Mouse (Mus musculus) layer of hippocampus, adult 2 months (tissue): ENCODE measurements at regions not wholly inside any gene's neighbourhood (a gene's known extent, or its start where the extent isn't known, plus 50 kb on each side); places are given as distances from the start of the nearest gene placed in this dataset.

Experiments used
- DNase-seq, 2 experiments: peaks; one replicate each; pipeline ENCODE4 v3.0.0; 2022; ENCODE audit warnings: low spot score in 2 of 2
- H3K27ac ChIP-seq: fragments of 200-600 bp; 2 replicates; pipeline ENCODE4 v1.8.1; 2022
- H3K4me3 ChIP-seq: fragments of 200-600 bp; 2 replicates; pipeline ENCODE4 v1.8.1; 2022; ENCODE audit warnings: mild to moderate bottlenecking
- CTCF ChIP-seq: fragments of 200-600 bp; conservative IDR thresholded peaks from 2 replicates; pipeline ENCODE4 v1.8.1; 2022; ENCODE audit warnings: antibody characterized with exemption, mild to moderate bottlenecking, moderate library complexity

DNA sequence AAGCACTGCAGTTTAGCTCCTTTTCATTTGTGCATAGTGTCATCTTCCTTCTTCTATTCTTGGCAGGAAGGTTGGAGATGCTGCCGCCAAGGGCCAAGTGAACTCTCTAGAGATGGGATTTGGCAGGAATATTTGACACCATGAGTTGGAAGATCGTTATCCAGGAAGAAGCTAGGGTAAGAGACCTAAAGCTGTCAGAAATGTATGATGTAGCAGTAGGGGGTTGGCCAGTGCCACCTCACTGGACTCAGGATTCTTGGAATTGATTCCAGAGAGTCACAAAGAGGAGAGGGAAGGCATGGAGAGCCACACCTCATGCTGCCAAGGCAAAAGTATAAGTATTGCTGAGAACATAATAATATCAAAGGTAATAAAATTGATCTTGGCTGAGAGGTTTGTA is 2835.8 kb upstream of the Lrrc6 start:
- DNase-seq, result no peak
- no peak overlapping the region for H3K4me3 ChIP-seq
- H3K27ac ChIP-seq, result no peak overlapping the region
- no peak for TF ChIP-seq CTCF

DNA sequence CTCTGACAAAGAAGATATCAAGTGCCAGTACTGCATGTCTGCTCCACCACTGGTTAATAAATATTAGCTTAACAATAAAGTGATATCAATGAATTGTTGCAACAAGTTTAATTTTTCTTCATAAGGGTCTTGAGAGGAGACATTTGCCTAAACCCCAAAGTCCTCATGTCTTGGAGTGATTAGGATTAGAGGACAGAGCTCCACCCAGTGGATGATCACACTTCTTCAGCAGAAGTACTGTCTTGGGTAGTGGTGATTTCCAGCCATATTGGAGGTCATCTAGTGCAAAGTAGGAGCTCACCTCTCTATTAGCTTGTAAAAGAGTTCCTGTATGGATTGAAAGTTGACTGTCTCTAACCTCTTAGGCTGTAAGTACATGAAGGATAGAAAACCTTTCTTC is 2825.8 kb upstream of the Lrrc6 start:
- H3K27ac ChIP-seq, result no peak overlapping the region
- peak; percentile 69 for TF ChIP-seq CTCF
- no peak overlapping the region for H3K4me3 ChIP-seq
- DNase-seq, result no peak

DNA sequence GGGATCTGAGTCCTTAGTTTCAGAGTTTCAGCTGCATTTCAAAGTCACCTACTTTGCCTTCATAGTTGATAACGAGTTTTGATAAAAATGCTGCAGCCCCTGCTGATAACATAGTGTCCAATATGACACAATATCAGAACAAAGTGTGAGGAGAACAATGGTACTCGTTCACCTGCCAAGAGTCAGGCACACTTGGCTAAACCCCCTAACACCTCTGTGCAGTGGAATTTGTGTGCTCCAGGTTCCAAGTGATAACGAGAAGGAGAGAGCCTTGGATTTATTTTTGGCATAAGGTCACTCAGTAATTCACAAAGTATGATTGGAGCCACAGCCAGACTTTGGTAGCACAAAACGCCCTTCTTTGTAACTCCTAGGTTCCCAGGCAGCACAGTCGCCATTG is 2802.4 kb upstream of the Lrrc6 start:
- DNase-seq, result no peak
- H3K4me3 ChIP-seq, result no peak overlapping the region
- H3K27ac ChIP-seq, result no peak overlapping the region
- no peak for TF ChIP-seq CTCF

DNA sequence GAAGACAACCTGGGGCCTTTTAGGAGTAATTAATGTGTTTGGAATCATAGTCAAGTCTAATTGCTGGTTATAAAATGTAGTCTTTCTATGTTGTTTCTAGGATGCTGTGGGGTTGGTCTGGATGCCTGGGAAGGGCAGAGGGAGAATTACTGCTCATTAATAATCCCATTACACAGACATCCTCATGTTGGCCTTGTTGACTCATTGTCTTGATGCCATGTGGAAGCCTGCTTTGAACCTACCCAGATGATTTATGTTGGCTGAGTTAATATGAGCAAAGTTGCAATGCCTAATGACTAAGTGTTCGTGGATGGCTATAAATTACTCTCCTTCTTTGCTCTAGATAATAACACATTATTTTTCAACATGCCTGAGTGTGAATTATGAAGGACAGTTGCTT is 2790.6 kb upstream of the Lrrc6 start:
- DNase-seq, result no peak
- H3K4me3 ChIP-seq, result no peak overlapping the region
- TF ChIP-seq CTCF, result no peak
- no peak overlapping the region for H3K27ac ChIP-seq

DNA sequence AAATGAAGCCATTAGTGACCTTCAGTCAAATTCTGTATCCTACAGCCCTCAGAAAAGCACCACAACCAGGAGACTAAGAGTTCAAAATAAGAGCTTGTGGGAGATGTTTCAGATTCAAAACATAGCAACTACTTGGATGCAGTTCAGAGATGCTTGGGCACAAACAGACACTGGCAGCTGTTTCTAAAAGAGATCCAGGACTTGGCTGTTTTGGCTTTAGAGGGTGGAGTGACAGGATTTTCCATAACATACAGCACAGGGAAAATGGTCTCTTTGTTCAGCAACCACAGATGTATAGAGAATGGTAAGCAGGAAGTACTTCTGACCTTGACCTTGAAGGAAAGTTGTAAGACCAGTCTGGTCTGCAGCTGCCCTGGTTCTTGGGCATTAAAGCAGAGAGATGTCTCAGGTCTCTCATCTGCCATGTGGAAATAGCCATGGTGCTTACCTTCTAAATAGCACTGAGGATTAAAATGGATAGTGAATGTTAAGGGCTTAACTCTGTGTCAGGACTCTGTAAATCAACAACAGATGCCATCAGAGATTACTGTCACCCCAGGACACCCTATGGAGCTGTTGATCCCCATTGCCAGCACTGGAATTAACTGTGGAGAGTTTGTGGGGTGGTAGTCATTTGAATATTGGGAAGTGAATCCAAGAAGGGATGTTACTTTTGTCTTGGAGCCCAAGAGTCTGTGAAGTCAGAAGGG is 2775.0 kb upstream of the Lrrc6 start:
- Histone ChIP-seq H3K4me3 (no peak overlapping the region), H3K27ac (no peak overlapping the region)
- TF ChIP-seq CTCF, result no peak
- DNase-seq, result peak in 1 of 2 experiments; percentile 26

DNA sequence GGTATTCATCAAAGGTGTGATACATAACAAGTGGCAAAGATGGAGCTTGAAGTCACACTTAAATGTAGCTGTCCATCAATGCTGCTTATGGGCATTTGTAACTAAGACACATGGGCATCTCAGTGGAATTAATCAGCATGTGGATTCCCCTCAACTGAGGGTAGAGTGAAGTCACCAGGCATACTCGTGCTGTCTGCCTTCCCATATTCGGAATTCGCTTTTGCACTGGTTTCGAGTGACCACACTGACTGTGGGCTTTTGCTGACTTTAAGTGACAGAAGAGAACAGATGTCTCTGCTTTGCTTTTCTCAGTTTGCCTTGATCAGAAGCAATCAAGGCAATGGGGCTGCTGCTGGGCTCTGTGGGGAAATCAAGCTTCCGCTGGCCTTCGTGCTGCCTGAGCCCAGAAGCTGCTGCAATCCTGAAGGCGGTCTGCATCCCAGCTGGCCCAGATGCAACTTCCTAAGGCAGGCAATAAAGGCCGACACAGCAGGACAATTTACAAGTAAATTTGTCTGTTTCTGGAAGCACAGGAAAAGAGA is 2773.6 kb upstream of the Lrrc6 start:
- Histone ChIP-seq H3K27ac (no peak overlapping the region), H3K4me3 (no peak overlapping the region)
- no peak for DNase-seq
- no peak for TF ChIP-seq CTCF

DNA sequence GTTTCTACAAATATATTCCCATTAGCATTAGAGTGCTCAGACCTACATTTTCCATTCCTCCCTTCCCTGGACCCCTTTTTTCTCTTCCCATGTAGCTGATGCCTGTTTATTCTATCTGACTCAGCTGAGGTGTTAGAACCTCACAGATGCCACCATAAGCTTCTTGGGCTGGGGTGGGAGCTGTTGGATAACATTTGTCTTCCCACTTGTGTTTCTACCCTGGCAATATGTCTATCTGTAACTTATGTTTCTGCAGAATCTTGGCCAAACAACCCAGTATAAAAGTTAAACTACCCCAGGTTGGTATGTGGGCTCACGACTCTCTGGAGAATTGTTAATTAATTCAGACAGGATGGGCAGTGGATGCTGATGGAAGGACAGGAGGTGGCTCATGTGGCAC is 2772.8 kb upstream of the Lrrc6 start:
- TF ChIP-seq CTCF, result no peak
- DNase-seq, result no peak
- H3K4me3 ChIP-seq, result no peak overlapping the region
- no peak overlapping the region for H3K27ac ChIP-seq

DNA sequence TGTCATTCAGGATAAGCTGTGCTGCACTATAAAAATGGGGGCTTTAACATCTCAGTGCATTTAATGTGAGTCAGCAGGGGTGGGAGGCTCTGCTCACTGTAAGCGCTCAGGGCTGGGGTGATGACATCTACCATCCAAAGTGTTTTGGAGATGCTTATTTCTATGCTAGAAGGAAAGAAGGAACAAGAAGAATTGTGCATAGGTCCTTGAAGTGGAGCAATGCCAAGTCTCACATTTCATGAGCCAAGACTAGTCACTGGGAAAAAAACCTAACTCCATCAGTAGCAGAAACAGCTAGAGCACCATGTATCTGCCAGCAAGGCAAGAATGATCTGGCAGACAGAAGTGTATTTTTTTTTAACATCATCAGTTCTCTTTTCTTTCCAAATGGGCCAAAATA is 2761.2 kb upstream of the Lrrc6 start:
- peak in 1 of 2 experiments; percentile 21 for DNase-seq
- Histone ChIP-seq H3K27ac (no peak overlapping the region), H3K4me3 (no peak overlapping the region)
- TF ChIP-seq CTCF, result no peak

DNA sequence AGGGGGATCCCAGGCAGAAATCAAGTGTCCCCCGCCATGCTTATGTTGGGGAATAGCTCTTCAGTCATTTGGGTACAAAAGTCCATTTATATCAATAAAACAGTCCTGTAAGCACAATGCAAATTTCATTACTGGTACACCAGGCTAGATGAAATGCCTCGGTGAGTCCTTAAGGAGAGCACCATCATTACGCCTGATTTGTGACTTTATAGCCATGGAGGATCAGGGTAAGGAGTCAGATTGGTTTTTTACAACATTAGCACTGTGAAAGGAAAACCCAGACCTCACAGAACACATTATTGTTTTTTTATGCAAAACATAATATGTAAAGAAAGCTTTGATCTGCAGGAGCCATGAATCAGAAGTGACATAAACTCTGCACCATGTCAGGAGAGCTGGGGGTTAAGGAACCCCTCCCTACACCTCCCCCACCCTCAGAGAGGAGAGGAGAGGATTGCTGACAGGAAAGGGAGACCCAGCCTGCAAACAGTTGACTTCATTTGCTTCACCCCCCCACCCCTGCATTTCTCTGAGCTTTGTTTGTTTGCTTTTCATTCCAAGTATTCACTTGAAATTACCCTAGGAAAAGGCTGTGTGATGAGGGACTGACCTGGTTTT is 2756.6 kb upstream of the Lrrc6 start:
- no peak overlapping the region for H3K4me3 ChIP-seq
- DNase-seq, result no peak
- TF ChIP-seq CTCF, result no peak
- H3K27ac ChIP-seq, result no peak overlapping the region

DNA sequence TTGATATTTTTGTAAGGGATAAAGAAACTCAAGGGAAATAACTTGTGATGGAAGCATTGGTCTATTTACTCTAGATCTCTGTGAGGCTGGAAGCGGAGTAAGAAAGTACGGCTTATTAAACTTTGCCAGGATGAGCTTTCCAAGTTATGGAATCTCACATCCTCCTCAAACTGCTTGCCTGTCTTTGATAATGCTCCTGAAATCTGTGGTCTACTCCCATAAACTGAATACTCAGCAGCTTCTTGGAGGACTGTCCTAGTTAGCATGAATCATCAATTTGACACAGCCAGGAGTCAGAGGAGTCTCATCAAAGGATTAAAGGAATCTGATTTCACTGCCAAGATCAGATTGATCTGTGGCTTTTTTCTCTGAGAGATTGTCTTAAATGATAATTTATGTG is 2753.0 kb upstream of the Lrrc6 start:
- TF ChIP-seq CTCF, result no peak
- Histone ChIP-seq H3K27ac (no peak overlapping the region), H3K4me3 (no peak overlapping the region)
- no peak for DNase-seq

DNA sequence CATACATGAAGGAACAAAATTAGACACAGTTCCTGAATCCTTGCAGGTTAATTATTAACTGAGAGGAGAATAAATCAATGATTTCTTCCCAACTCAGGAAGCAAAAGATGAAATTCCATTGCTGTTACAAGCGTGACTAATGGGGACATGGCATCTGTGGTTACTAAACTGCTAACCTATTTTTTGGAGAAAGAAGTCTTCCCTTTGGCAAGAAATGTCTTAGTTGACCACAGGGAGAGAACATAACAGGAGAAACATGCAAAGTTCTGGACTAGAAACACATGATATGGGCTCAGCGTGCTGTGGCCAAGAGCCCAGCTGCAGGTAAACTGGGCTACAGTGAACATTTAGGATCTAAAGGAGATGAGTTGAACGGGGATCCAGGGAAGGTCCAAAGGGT is 2751.4 kb upstream of the Lrrc6 start:
- no peak for DNase-seq

DNA sequence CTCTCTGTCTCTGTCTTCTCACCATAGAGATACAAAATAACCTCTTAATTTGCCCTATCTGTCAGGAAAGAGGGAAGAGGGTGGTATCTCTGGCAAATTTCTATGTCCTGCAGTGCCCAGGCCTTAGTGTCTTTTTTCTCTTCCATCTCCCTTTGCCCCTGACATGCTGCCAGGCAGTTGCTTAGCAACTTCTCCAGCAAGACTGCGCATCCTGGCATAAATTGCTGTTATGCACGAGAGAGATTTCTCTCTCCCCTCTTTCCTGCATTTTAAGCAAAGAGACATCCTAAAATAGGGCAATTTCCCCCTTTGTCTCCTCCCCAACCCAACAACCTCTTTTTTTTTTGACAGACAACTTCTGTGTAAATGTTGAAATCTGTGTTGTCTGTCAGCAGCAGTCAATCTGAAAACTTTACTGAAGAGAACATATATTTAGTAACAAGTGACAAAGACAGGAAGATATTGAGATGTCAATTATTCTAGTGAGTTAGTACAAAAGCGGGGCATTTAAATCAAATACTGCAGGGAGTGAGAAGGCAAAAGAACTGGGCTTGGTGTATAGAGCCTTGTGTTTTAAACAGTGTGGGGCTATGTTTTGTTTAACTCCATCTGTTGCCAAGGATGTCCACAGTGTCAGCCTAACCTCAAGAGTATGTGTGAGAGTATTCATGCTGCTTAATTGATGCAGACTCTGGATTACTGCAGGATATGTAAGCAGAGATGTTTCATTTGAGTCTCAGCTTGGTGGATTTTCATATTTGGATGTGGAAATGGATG is 2745.7 kb upstream of the Lrrc6 start:
- H3K4me3 ChIP-seq, result no peak overlapping the region
- peak; percentile 31 to 55 for DNase-seq
- TF ChIP-seq CTCF, result no peak
- H3K27ac ChIP-seq, result 0 out of 2 replicates have a peak overlapping the region, but pooled peaks have one; percentile 20

More for the DNA sequence above, 2751.4 kb upstream of the Lrrc6 start:
- Histone ChIP-seq H3K4me3 (no peak overlapping the region), H3K27ac (no peak overlapping the region)
- no peak for TF ChIP-seq CTCF

DNA sequence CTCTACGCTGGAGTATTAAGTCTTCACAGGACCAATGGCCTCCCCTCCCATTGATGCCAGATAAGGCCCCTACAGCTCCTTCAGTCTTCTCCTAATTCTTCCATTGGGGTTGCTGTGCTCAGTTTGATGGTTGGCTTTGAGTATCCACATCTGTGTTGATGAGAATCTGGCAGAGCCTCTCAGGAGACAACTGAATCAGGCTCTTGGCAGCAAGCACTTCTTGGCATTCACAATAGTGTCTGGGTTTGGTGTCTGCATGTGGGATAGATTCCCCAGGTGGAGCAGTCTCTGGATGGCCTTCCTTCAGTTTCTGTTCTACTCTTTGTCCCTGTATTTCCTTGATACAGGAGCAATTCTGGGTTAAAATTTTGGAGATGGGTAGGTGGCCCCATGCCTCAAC is 2734.6 kb upstream of the Lrrc6 start:
- no peak overlapping the region for H3K4me3 ChIP-seq
- no peak overlapping the region for H3K27ac ChIP-seq
- no peak for TF ChIP-seq CTCF
- DNase-seq, result peak in 1 of 2 experiments; percentile 21
